Mouse (Mus musculus) limb, embryonic 11.5 days (tissue): ENCODE measurements at regions not wholly inside any gene's neighbourhood (a gene's known extent, or its start where the extent isn't known, plus 50 kb on each side); places are given as distances from the start of the nearest gene placed in this dataset.

Experiments
- ATAC-seq: fragments of 200-750 bp; cut with Nextera tagmentation; 2 replicates; pipeline ENCODE4 v1.8.0; 2017; ENCODE audit warnings: low read depth; ENCODE audit not compliant: insufficient number of reproducible peaks, low FRiP score, low TSS enrichment
- DNase-seq: peaks from one replicate; pipeline ENCODE4 v3.0.0-alpha.2; 2015; ENCODE audit warnings: low spot score
- H3K27ac ChIP-seq: fragments of 300-500 bp; sonication (generic); replicated peaks from 2 replicates; pipeline ENCODE4 v1.5.1; 2014; ENCODE audit warnings: low read depth, mild to moderate bottlenecking, low read length
- H3K27me3 ChIP-seq: fragments of 300-500 bp; sonication (generic); 2 replicates; pipeline ENCODE4 v1.6.1; 2014; ENCODE audit warnings: mild to moderate bottlenecking, low read length, mixed read lengths; ENCODE audit not compliant: control insufficient read depth, insufficient read depth
- H3K36me3 ChIP-seq: fragments of 300-500 bp; sonication (generic); 2 replicates; pipeline ENCODE4 v1.6.1; 2014; ENCODE audit warnings: mild to moderate bottlenecking, low read length, moderate library complexity, mixed read lengths; ENCODE audit not compliant: control insufficient read depth, insufficient read depth
- H3K4me1 ChIP-seq: fragments of 300-500 bp; sonication (generic); 2 replicates; pipeline ENCODE4 v1.6.1; 2014; ENCODE audit warnings: low read length, mixed read lengths; ENCODE audit not compliant: control insufficient read depth, insufficient read depth
- H3K4me2 ChIP-seq: fragments of 300-500 bp; sonication (generic); 2 replicates; pipeline ENCODE4 v1.6.1; 2014; ENCODE audit warnings: low read depth, mild to moderate bottlenecking, moderate library complexity; ENCODE audit not compliant: severe bottlenecking
- H3K4me3 ChIP-seq: fragments of 300-500 bp; sonication (generic); 2 replicates; pipeline ENCODE4 v1.5.1; 2014; ENCODE audit warnings: low read depth, low read length
- H3K9ac ChIP-seq: fragments of 300-500 bp; sonication (generic); 2 replicates; pipeline ENCODE4 v1.6.1; 2014; ENCODE audit warnings: mild to moderate bottlenecking, low read length
- H3K9me3 ChIP-seq: fragments of 300-500 bp; sonication (generic); 2 replicates; pipeline ENCODE4 v1.6.1; 2016; ENCODE audit warnings: low read length; ENCODE audit not compliant: control insufficient read depth
- WGBS: fragments of 180-500 bp; shearing (Covaris S2); extraction: QIAGEN DNeasy Blood & Tissue Kit; methylation state at CpG from one replicate; pipeline ENCODE4 v1.1.7; 2014; 5-methylcytosine and 5-hydroxymethylcytosine counted together

GRCm38 (mm10) chr3:61623954-61624487, 258.3 kb upstream of the B430305J03Rik start:
- Histone ChIP-seq H3K9ac (no peak overlapping the region), H3K4me1 (no peaks in the 10 kb centered on the region), H3K4me3 (no peak overlapping the region), H3K36me3 (no peaks in the 10 kb centered on the region), H3K27me3 (no peaks in the 10 kb centered on the region), H3K4me2 (no peak overlapping the region), H3K27ac (no peak overlapping the region), H3K9me3 (no peaks in the 10 kb centered on the region)
- WGBS, result 92% methylated on average over 4 of the region's 4 CpGs
- DNase-seq, result no peak
- ATAC-seq, result no peak

GRCm38 (mm10) chr3:61605469-61605868, 239.7 kb upstream of the B430305J03Rik start:
- no peak overlapping the region for H3K27ac ChIP-seq
- WGBS, result 86% methylated on average over 4 of the region's 4 CpGs
- H3K27me3 ChIP-seq, result no peaks in the 10 kb centered on the region
- no peaks in the 10 kb centered on the region for H3K36me3 ChIP-seq
- H3K4me3 ChIP-seq, result no peak overlapping the region
- no peak overlapping the region for H3K9ac ChIP-seq
- ATAC-seq (no peak), DNase-seq (no peak)
- H3K4me2 ChIP-seq, result no peak overlapping the region
- no peaks in the 10 kb centered on the region for H3K4me1 ChIP-seq
- no peaks in the 10 kb centered on the region for H3K9me3 ChIP-seq

- H3K4me2 ChIP-seq, result no peak overlapping the region
- H3K9me3 ChIP-seq, result no peaks in the 10 kb centered on the region
- H3K27ac ChIP-seq, result no peak overlapping the region
- 89% methylated on average over 2 of the region's 2 CpGs for WGBS
- H3K27me3 ChIP-seq, result no peaks in the 10 kb centered on the region
- ATAC-seq (no peak), DNase-seq (no peak)
- H3K36me3 ChIP-seq, result no peaks in the 10 kb centered on the region
- no peaks in the 10 kb centered on the region for H3K4me1 ChIP-seq
- no peak overlapping the region for H3K4me3 ChIP-seq
- H3K9ac ChIP-seq, result no peak overlapping the region
Observed at GRCm38 (mm10) chr3:61602891-61603290, 237.1 kb upstream of the B430305J03Rik start.

GRCm38 (mm10) chr3:61595574-61595973, 229.8 kb upstream of the B430305J03Rik start:
- H3K9ac ChIP-seq, result no peak overlapping the region
- no peak overlapping the region for H3K4me3 ChIP-seq
- H3K4me1 ChIP-seq, result no peaks in the 10 kb centered on the region
- H3K9me3 ChIP-seq, result no peaks in the 10 kb centered on the region
- ATAC-seq (no peak), DNase-seq (no peak)
- H3K36me3 ChIP-seq, result no peaks in the 10 kb centered on the region
- H3K27me3 ChIP-seq, result no peaks in the 10 kb centered on the region
- H3K4me2 ChIP-seq, result no peak overlapping the region
- no peak overlapping the region for H3K27ac ChIP-seq

- no peak for ATAC-seq
- no peak for DNase-seq
- no peak overlapping the region for H3K9ac ChIP-seq
- H3K9me3 ChIP-seq, result no peaks in the 10 kb centered on the region
- no peaks in the 10 kb centered on the region for H3K27me3 ChIP-seq
- WGBS, result 89% methylated on average over 2 of the region's 2 CpGs
- no peaks in the 10 kb centered on the region for H3K36me3 ChIP-seq
- H3K4me2 ChIP-seq, result no peak overlapping the region
- no peaks in the 10 kb centered on the region for H3K4me1 ChIP-seq
- H3K4me3 ChIP-seq, result no peak overlapping the region
- no peak overlapping the region for H3K27ac ChIP-seq
Observed at GRCm38 (mm10) chr3:61592342-61592741, 226.6 kb upstream of the B430305J03Rik start.

- no peaks in the 10 kb centered on the region for H3K9me3 ChIP-seq
- no peaks in the 10 kb centered on the region for H3K27me3 ChIP-seq
- H3K36me3 ChIP-seq, result no peaks in the 10 kb centered on the region
- ATAC-seq (no peak), DNase-seq (no peak)
- no peak overlapping the region for H3K4me3 ChIP-seq
- no peak overlapping the region for H3K27ac ChIP-seq
- H3K4me2 ChIP-seq, result no peak overlapping the region
- no peak overlapping the region for H3K9ac ChIP-seq
- no peaks in the 10 kb centered on the region for H3K4me1 ChIP-seq
- 82% methylated on average over 1 of the region's 1 CpGs for WGBS
Observed at GRCm38 (mm10) chr3:61583669-61584068, 217.9 kb upstream of the B430305J03Rik start.

- no peaks in the 10 kb centered on the region for H3K27me3 ChIP-seq
- DNase-seq, result no peak
- no peaks in the 10 kb centered on the region for H3K36me3 ChIP-seq
- no peak overlapping the region for H3K9ac ChIP-seq
- no peak overlapping the region for H3K27ac ChIP-seq
- no peaks in the 10 kb centered on the region for H3K4me1 ChIP-seq
- ATAC-seq, result no peak
- no peak overlapping the region for H3K4me3 ChIP-seq
- H3K4me2 ChIP-seq, result no peak overlapping the region
- no peaks in the 10 kb centered on the region for H3K9me3 ChIP-seq
- WGBS, result 88% methylated on average over 2 of the region's 2 CpGs
Observed at GRCm38 (mm10) chr3:61582927-61583326, 217.2 kb upstream of the B430305J03Rik start.

GRCm38 (mm10) chr3:61580252-61580651, 214.5 kb upstream of the B430305J03Rik start:
- H3K36me3 ChIP-seq, result no peaks in the 10 kb centered on the region
- DNase-seq (no peak), ATAC-seq (no peak)
- no peaks in the 10 kb centered on the region for H3K4me1 ChIP-seq
- 81% methylated on average over 3 of the region's 3 CpGs for WGBS
- H3K9me3 ChIP-seq, result no peaks in the 10 kb centered on the region
- H3K9ac ChIP-seq, result no peak overlapping the region
- H3K4me2 ChIP-seq, result no peak overlapping the region
- H3K27me3 ChIP-seq, result no peaks in the 10 kb centered on the region
- no peak overlapping the region for H3K27ac ChIP-seq
- H3K4me3 ChIP-seq, result no peak overlapping the region

GRCm38 (mm10) chr3:61537113-61537512, 171.4 kb upstream of the B430305J03Rik start:
- Histone ChIP-seq H3K4me1 (no peaks in the 10 kb centered on the region), H3K27ac (no peak overlapping the region), H3K36me3 (no peaks in the 10 kb centered on the region), H3K27me3 (no peaks in the 10 kb centered on the region), H3K9ac (no peak overlapping the region), H3K4me2 (no peak overlapping the region), H3K4me3 (no peak overlapping the region), H3K9me3 (no peaks in the 10 kb centered on the region)
- no peak for ATAC-seq
- 38% methylated on average over 1 of the region's 1 CpGs for WGBS
- no peak for DNase-seq
